Mouse (Mus musculus) hindbrain, postnatal 0 days (tissue): ENCODE results near the gene Elf4. TPM values are rescaled to one million over a fixed set of nuclear protein-coding genes. Genes with fewer than 3 reads are reported as not detected.
A peak's percentile ranks its signal among the peaks of the same experiment; 100 is the strongest.

Experiments
- ATAC-seq: fragments of 200-750 bp; cut with Nextera tagmentation; 2 replicates; pipeline ENCODE4 v1.8.0; 2017; ENCODE audit warnings: mild to moderate bottlenecking, moderate TSS enrichment, moderate library complexity
- DNase-seq: peaks from one replicate; pipeline ENCODE4 v3.0.0-alpha.2; 2015; ENCODE audit warnings: low spot score
- H3K27ac ChIP-seq: fragments of 300-500 bp; sonication (generic); 2 replicates; pipeline ENCODE4 v1.5.1; 2014; ENCODE audit warnings: mild to moderate bottlenecking
- H3K27me3 ChIP-seq: fragments of 300-500 bp; sonication (generic); 2 replicates; pipeline ENCODE4 v1.6.1; 2014; ENCODE audit warnings: low read length, mixed read lengths; ENCODE audit not compliant: insufficient read depth
- H3K36me3 ChIP-seq: fragments of 300-500 bp; sonication (generic); 2 replicates; pipeline ENCODE4 v1.6.1; 2014; ENCODE audit warnings: low read length, mixed read lengths; ENCODE audit not compliant: insufficient read depth
- H3K4me1 ChIP-seq: fragments of 300-500 bp; sonication (generic); 2 replicates; pipeline ENCODE4 v1.6.1; 2014; ENCODE audit warnings: antibody characterized with exemption, low read length, mixed read lengths; ENCODE audit not compliant: insufficient read depth
- H3K4me2 ChIP-seq: fragments of 300-500 bp; sonication (generic); 2 replicates; pipeline ENCODE4 v1.6.1; 2014; ENCODE audit warnings: low read depth, mild to moderate bottlenecking, low read length, moderate library complexity, mixed read lengths
- H3K4me3 ChIP-seq: fragments of 300-500 bp; sonication (generic); 2 replicates; pipeline ENCODE4 v1.5.1; 2014; ENCODE audit warnings: low read length
- H3K9ac ChIP-seq: fragments of 300-500 bp; sonication (generic); replicated peaks from 2 replicates; pipeline ENCODE4 v1.6.1; 2014; ENCODE audit warnings: mild to moderate bottlenecking, low read length, moderate library complexity, mixed read lengths
- H3K9me3 ChIP-seq: fragments of 300-500 bp; sonication (generic); 2 replicates; pipeline ENCODE4 v1.6.1; 2016; ENCODE audit warnings: low read length, mixed read lengths
- CTCF ChIP-seq: IDR thresholded peaks from 2 replicates; pipeline ENCODE4 v1.5.1; 2016; ENCODE audit warnings: antibody characterized with exemption, control low read depth, low read depth
- WGBS: fragments of 180-500 bp; shearing (Covaris S2); extraction: QIAGEN DNeasy Blood & Tissue Kit; methylation state at CpG from one replicate; pipeline ENCODE4 v1.1.7; 2014; 5-methylcytosine and 5-hydroxymethylcytosine counted together
- polyA plus RNA-seq: library from polyadenylated mRNA; unstranded; fragments of >200 nt; fragmentation: Nextera tagmentation; extraction: Ambion mirVana; gene quantifications from 2 replicates; pipeline ENCODE4 v1.2.1, GENCODE M21; 2015
- total RNA-seq: library from RNA; depleted of rRNA; stranded (reverse); fragments of >200 nt; gene quantifications from 2 replicates; pipeline ENCODE4 v1.2.3, GENCODE M21; 2014

Gene Elf4
- total and polyA plus RNA-seq, 2 experiments from 2014 or later, result 0.34 to 0.78 TPM

DNA sequence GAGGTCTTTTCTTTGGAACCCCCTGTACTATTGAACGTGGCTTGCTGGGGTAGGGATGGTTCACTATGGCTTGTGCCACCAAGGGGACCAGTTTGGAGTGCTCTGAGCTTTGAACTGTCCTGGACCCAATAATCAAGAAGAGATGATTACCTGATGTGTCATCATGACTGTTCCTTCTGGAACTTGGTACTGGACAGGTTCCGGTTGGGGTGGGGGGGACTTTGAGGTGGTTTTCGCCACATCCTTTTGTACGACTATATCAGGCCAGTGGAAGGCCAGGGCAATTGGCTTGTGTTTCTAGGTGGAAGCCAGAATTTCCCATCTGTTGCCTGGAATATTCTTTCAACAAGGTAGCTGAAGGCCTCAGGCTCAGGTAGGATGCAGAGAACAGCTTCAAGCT, 704 bp upstream of the Elf4 start:
- Histone ChIP-seq H3K9ac (no peak overlapping the region), H3K27ac (no peak overlapping the region), H3K27me3 (no peaks in the 10 kb centered on the region), H3K4me2 (no peak overlapping the region), H3K4me3 (no peak overlapping the region), H3K4me1 (no peaks in the 10 kb centered on the region), H3K36me3 (no peaks in the 10 kb centered on the region), H3K9me3 (no peaks in the 10 kb centered on the region)
- DNase-seq, result no peak
- TF ChIP-seq CTCF, result no peak
- ATAC-seq, result no peak
- 92% methylated on average over 4 of the region's 4 CpGs for WGBS

DNA sequence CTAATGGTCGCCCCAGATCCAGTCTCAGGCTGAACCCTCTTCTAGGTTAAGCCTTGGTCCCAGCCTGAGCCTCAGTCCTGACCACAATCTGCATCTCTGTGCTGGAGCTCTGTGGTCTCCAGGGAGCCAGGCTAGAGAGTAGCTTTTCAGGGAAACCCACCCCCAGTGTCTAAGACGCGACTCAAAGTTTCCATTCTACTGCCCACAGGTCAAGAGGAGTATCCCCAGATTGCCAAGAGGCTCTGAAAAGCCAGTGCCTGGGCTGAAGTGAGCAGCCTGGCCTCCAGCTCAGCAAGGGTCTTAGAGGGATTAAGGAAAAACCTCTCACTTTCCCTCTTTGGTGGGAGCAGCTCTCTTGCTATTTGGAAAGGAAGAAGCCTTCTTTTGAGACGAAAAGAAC, 635 bp downstream of the Elf4 start:
- DNase-seq (no peak), ATAC-seq (peak; percentile 50)
- Histone ChIP-seq H3K27me3 (no peaks in the 10 kb centered on the region), H3K4me3 (peak overlapping the region; percentile 34), H3K9me3 (no peaks in the 10 kb centered on the region), H3K9ac (no peak overlapping the region), H3K4me2 (peak overlapping the region; percentile 66), H3K27ac (no peak overlapping the region), H3K36me3 (no peaks in the 10 kb centered on the region), H3K4me1 (no peaks in the 10 kb centered on the region)
- no peak for TF ChIP-seq CTCF
- 31% methylated on average over 4 of the region's 4 CpGs for WGBS

DNA sequence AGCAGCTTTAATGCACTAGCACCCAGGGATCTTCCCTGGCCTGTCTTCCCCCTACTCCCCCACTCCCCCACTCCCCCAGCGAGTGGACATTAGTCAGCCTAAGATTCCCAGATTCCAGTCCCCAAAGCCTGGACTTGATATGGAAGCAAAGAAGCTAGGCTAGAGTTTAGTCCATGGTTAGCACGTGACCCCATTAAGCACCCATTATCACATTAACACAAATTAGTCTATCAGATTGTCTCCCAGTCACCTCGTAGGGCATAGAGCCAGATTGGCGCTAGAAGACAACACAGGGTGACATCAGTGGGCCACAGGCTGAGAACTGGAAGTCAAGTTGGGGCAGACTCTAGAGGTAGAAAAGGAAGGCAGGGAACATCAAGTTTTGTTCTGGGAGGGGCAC, 1.9 kb downstream of the Elf4 start:
- Histone ChIP-seq H3K36me3 (no peaks in the 10 kb centered on the region), H3K27me3 (no peaks in the 10 kb centered on the region), H3K9me3 (no peaks in the 10 kb centered on the region), H3K4me1 (no peaks in the 10 kb centered on the region), H3K9ac (no peak overlapping the region), H3K4me3 (no peak overlapping the region), H3K4me2 (no peak overlapping the region), H3K27ac (no peak overlapping the region)
- no peak for DNase-seq
- no peak for TF ChIP-seq CTCF
- no peak for ATAC-seq
- 66% methylated on average over 4 of the region's 4 CpGs for WGBS

DNA sequence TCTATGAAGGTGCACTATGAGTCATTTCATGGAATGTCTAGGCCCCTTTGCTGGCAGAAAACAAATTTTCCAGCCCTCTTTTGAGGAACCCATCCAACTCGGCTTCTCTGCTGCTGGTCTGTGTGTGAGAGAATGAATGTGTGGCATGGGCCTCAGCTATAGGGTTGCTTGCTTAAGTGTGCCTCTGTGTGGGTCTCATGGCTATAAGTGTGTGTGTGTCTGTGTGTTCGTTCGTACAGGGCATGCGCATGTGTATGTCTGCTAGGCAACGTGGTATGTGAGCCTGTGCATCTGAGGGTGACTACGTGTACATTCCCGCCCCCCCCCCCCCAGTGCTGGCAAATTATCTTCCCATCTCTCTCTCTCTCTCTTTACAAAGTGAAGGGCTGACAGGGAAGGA, 2.4 kb downstream of the Elf4 start:
- Histone ChIP-seq H3K9me3 (no peaks in the 10 kb centered on the region), H3K27ac (no peak overlapping the region), H3K4me2 (no peak overlapping the region), H3K27me3 (no peaks in the 10 kb centered on the region), H3K36me3 (no peaks in the 10 kb centered on the region), H3K4me1 (no peaks in the 10 kb centered on the region), H3K9ac (no peak overlapping the region), H3K4me3 (no peak overlapping the region)
- TF ChIP-seq CTCF, result no peak
- no peak for DNase-seq
- no peak for ATAC-seq
- 74% methylated on average over 7 of the region's 7 CpGs for WGBS

- ATAC-seq (no peak), DNase-seq (no peak)
- H3K9me3 ChIP-seq, result no peaks in the 10 kb centered on the region
- no peaks in the 10 kb centered on the region for H3K36me3 ChIP-seq
- H3K27ac ChIP-seq, result no peak overlapping the region
- TF ChIP-seq CTCF, result no peak
- no peaks in the 10 kb centered on the region for H3K4me1 ChIP-seq
- no peaks in the 10 kb centered on the region for H3K27me3 ChIP-seq
- H3K4me3 ChIP-seq, result no peak overlapping the region
- no peak overlapping the region for H3K4me2 ChIP-seq
- 69% methylated on average over 6 of the region's 6 CpGs for WGBS
- no peak overlapping the region for H3K9ac ChIP-seq
Observed at GRCm38 (mm10) chrX:48456956-48457355, 6.0 kb downstream of the Elf4 start.

DNA sequence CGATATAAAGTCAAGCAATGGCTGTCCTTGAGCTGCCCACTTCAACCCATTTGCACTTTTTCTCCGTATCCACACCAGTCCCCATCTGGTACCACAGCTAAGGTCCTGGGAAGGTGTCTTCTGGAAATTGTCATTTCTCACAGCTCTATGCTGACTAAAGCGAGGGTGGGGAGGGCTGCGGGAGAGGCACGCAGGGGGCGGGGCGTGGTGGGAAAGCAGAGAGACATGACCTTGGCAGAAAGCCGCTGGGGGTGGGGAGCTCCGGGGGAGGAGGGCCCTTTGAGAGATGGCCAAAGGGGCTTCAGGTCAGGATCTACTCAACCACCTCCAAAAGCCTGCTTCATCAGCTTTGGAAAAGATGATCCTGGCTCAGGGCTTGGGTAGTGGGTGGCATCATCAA, 7.9 kb downstream of the Elf4 start:
- H3K4me3 ChIP-seq, result no peak overlapping the region
- no peaks in the 10 kb centered on the region for H3K36me3 ChIP-seq
- ATAC-seq (no peak), DNase-seq (no peak)
- TF ChIP-seq CTCF, result no peak
- no peak overlapping the region for H3K27ac ChIP-seq
- H3K9ac ChIP-seq, result no peak overlapping the region
- H3K4me1 ChIP-seq, result no peaks in the 10 kb centered on the region
- no peak overlapping the region for H3K4me2 ChIP-seq
- 46% methylated on average over 9 of the region's 9 CpGs for WGBS
- no peaks in the 10 kb centered on the region for H3K9me3 ChIP-seq
- no peaks in the 10 kb centered on the region for H3K27me3 ChIP-seq

DNA sequence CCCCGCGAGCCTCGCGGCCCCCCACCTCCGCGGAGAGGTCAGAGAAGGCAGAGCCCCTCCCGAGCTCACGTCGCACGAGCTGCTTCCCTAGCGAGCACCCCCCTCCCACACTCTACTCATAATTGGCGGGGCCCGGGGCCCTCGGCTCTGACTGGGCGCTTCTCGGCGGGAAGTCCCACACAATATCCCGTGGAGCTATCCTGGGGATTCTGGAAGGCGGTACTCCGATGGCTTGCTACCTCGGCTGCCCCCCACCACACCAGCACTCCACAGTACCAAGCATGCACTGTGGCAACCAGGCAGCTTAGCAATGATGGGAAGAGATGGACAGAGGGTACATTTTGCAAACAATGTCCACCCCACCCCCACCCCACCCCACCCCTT, 8.4 kb downstream of the Elf4 start:
- H3K27ac ChIP-seq, result no peak overlapping the region
- ATAC-seq (peak; percentile 25; the same call in 1 of the 2 replicates), DNase-seq (no peak)
- TF ChIP-seq CTCF, result no peak
- peak overlapping the region; percentile 42 for H3K4me2 ChIP-seq
- no peaks in the 10 kb centered on the region for H3K36me3 ChIP-seq
- peak overlapping the region; percentile 36 for H3K4me3 ChIP-seq
- H3K9me3 ChIP-seq, result no peaks in the 10 kb centered on the region
- no peak overlapping the region for H3K9ac ChIP-seq
- WGBS, result 33% methylated on average over 21 of the region's 21 CpGs
- H3K4me1 ChIP-seq, result no peaks in the 10 kb centered on the region
- no peaks in the 10 kb centered on the region for H3K27me3 ChIP-seq
